Mouse (Mus musculus): ENCODE data around the gene Zfp933. TPM values are rescaled to one million over a fixed set of nuclear protein-coding genes. Genes with fewer than 3 reads are reported as not detected.

Zfp933 gene
- polyA plus RNA-seq, 1 experiment from 2014 or later = 6.9 TPM

DNA sequence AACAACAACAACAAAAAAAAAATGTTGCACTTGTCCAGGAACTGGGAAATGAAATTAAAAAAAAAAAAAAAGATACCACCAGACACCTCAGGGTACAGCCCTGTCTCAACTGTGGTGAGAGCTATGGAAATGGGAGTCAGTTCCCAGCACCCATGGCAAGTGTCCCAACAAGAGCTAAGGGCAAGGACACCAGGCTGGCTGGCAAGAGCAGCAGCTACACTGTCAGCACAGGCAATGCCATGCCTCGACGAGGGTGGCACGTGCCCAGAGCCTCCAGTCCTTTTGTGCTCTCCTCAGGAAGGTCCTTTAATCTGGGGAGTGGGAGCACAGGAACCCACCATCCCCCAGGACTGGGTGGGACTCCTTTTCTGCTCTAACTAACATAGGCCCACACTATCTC lies 36.0 kb upstream of the Zfp933 start:
- 77% methylated on average over 3 of the region's 3 CpGs for WGBS
- peaks cover 81% of the 10 kb centered on the region for H3K36me3 ChIP-seq (ENCODE audit: control insufficient read depth, insufficient read depth, low read length)
- no peaks in the 10 kb centered on the region for H3K4me1 ChIP-seq (ENCODE audit: control insufficient read depth, insufficient read depth, low read length)

DNA sequence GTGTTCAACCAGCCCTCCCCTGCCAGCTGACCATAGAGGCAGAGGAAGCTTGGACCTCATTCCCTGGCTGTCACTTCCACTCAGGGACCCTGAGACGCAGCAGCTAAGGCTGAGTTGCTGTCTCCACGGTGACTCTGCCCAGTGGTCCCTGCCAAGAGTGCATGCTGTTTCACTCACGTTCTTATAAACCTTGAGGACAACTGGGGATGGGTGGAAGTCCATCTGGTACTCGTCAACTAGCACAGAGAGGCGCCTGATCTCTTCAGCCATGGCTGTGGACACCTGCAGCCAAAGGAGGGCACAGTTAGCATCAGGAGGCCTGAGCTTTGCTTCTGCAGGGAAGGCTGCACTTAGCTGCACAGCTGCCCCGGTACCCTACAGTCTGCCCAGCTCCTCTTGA lies 34.9 kb upstream of the Zfp933 start:
- DNase-seq (ENCODE audit: low spot score) = no peak
- Histone ChIP-seq H3K9ac (ENCODE audit: low read depth, low read length) (no peak overlapping the region), H3K27ac (replicated peaks; ENCODE audit: low read depth, low read length) (no peak overlapping the region), H3K4me2 (ENCODE audit: low read depth, low read length) (no peak overlapping the region), H3K4me3 (ENCODE audit: low read depth, low read length) (no peak overlapping the region), H3K9me3 (ENCODE audit: control insufficient read depth, low read length) (no peaks in the 10 kb centered on the region), H3K4me1 (ENCODE audit: control insufficient read depth, insufficient read depth, low read length) (no peaks in the 10 kb centered on the region), H3K27me3 (replicated peaks; ENCODE audit: control insufficient read depth, insufficient read depth, low read length) (no peaks in the 10 kb centered on the region), H3K36me3 (ENCODE audit: control insufficient read depth, insufficient read depth, low read length) (peaks cover 84% of the 10 kb centered on the region)
- ATAC-seq (ENCODE audit: low read depth) = no peak
- 79% methylated on average over 6 of the region's 6 CpGs for WGBS

More for the DNA sequence above, 36.0 kb upstream of the Zfp933 start:
- Histone ChIP-seq H3K27ac (replicated peaks; ENCODE audit: low read depth, low read length) (no peak overlapping the region), H3K4me3 (ENCODE audit: low read depth, low read length) (no peak overlapping the region), H3K4me2 (ENCODE audit: low read depth, low read length) (no peak overlapping the region), H3K9me3 (ENCODE audit: control insufficient read depth, low read length) (no peaks in the 10 kb centered on the region), H3K9ac (ENCODE audit: low read depth, low read length) (no peak overlapping the region), H3K27me3 (replicated peaks; ENCODE audit: control insufficient read depth, insufficient read depth, low read length) (no peaks in the 10 kb centered on the region)
- ATAC-seq (ENCODE audit: low read depth) (no peak), DNase-seq (ENCODE audit: low spot score) (no peak)

GRCm38 (mm10) chr4:147881792-147882191 lies 33.6 kb upstream of the Zfp933 start:
- H3K4me2 ChIP-seq (ENCODE audit: low read depth, low read length) = no peak overlapping the region
- H3K27me3 ChIP-seq (replicated peaks; ENCODE audit: control insufficient read depth, insufficient read depth, low read length) = no peaks in the 10 kb centered on the region
- no peak for DNase-seq (ENCODE audit: low spot score)
- H3K9ac ChIP-seq (ENCODE audit: low read depth, low read length) = no peak overlapping the region
- ATAC-seq (ENCODE audit: low read depth) = no peak
- H3K4me3 ChIP-seq (ENCODE audit: low read depth, low read length) = no peak overlapping the region
- peaks cover 81% of the 10 kb centered on the region for H3K36me3 ChIP-seq (ENCODE audit: control insufficient read depth, insufficient read depth, low read length)
- H3K27ac ChIP-seq (replicated peaks; ENCODE audit: low read depth, low read length) = no peak overlapping the region
- H3K9me3 ChIP-seq (ENCODE audit: control insufficient read depth, low read length) = no peaks in the 10 kb centered on the region
- H3K4me1 ChIP-seq (ENCODE audit: control insufficient read depth, insufficient read depth, low read length) = no peaks in the 10 kb centered on the region
- WGBS = 94% methylated on average over 7 of the region's 7 CpGs

DNA sequence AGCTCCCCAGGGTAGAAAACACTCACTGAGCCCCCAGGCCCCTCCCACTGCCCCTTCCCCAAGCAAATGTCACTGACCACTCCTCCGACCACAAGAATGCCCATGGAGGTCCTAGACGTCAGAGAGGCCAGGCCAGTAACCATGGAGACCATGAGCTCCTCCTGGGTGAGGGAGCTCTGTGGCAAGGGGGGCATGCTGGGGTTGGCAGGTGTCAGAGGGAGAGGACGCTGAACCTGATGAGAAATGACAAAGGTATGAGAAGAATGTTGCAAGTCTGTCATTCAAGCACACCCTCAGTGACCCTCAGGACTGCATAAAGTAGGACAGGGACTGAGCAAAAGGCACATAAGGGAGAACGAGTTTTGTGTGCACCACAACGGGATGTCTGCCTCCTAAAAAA lies 31.7 kb upstream of the Zfp933 start:
- 58% methylated on average over 5 of the region's 5 CpGs for WGBS
- Histone ChIP-seq H3K4me1 (ENCODE audit: control insufficient read depth, insufficient read depth, low read length) (no peaks in the 10 kb centered on the region), H3K9ac (ENCODE audit: low read depth, low read length) (no peak overlapping the region), H3K9me3 (ENCODE audit: control insufficient read depth, low read length) (no peaks in the 10 kb centered on the region), H3K36me3 (ENCODE audit: control insufficient read depth, insufficient read depth, low read length) (peaks cover 81% of the 10 kb centered on the region), H3K27me3 (replicated peaks; ENCODE audit: control insufficient read depth, insufficient read depth, low read length) (no peaks in the 10 kb centered on the region), H3K27ac (replicated peaks; ENCODE audit: low read depth, low read length) (no peak overlapping the region), H3K4me3 (ENCODE audit: low read depth, low read length) (no peak overlapping the region), H3K4me2 (ENCODE audit: low read depth, low read length) (no peak overlapping the region)
- DNase-seq (ENCODE audit: low spot score) (no peak), ATAC-seq (ENCODE audit: low read depth) (no peak; the same call in 1 of the 2 replicates)

- WGBS = 67% methylated on average over 2 of the region's 2 CpGs
- no peaks in the 10 kb centered on the region for H3K27me3 ChIP-seq (replicated peaks; ENCODE audit: control insufficient read depth, insufficient read depth, low read length)
- H3K9ac ChIP-seq (ENCODE audit: low read depth, low read length) = no peak overlapping the region
- peaks cover 81% of the 10 kb centered on the region for H3K36me3 ChIP-seq (ENCODE audit: control insufficient read depth, insufficient read depth, low read length)
- no peak overlapping the region for H3K4me2 ChIP-seq (ENCODE audit: low read depth, low read length)
- ATAC-seq (ENCODE audit: low read depth) (no peak), DNase-seq (ENCODE audit: low spot score) (no peak)
- no peak overlapping the region for H3K4me3 ChIP-seq (ENCODE audit: low read depth, low read length)
- H3K27ac ChIP-seq (replicated peaks; ENCODE audit: low read depth, low read length) = no peak overlapping the region
- H3K4me1 ChIP-seq (ENCODE audit: control insufficient read depth, insufficient read depth, low read length) = no peaks in the 10 kb centered on the region
- H3K9me3 ChIP-seq (ENCODE audit: control insufficient read depth, low read length) = no peaks in the 10 kb centered on the region
These were observed 31.3 kb upstream of the Zfp933 start for GRCm38 (mm10) chr4:147879456-147879855.

DNA sequence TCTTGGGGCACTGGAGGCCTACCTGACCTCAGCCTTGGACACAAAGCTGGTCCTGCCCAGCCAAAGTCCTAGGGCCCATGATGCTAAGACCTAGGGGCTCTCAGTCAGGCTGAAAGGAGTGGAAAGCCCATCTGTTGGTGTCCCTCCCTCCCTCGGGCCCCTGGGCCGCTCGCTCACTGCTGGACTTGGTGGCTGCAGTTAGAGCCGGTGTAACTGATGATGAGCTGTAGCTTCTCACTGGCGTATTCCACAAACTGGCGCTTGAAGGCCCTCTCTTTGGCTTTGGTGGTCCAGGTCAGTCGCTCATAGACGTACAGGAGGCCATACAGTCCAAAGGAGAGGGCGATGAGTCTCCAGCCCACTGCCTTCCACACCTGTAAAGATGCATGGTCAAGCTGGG lies 30.4 kb upstream of the Zfp933 start:
- Histone ChIP-seq H3K36me3 (ENCODE audit: control insufficient read depth, insufficient read depth, low read length) (peaks cover 85% of the 10 kb centered on the region), H3K9me3 (ENCODE audit: control insufficient read depth, low read length) (no peaks in the 10 kb centered on the region), H3K27ac (replicated peaks; ENCODE audit: low read depth, low read length) (no peak overlapping the region), H3K4me3 (ENCODE audit: low read depth, low read length) (no peak overlapping the region), H3K4me1 (ENCODE audit: control insufficient read depth, insufficient read depth, low read length) (no peaks in the 10 kb centered on the region), H3K4me2 (ENCODE audit: low read depth, low read length) (no peak overlapping the region), H3K27me3 (replicated peaks; ENCODE audit: control insufficient read depth, insufficient read depth, low read length) (no peaks in the 10 kb centered on the region), H3K9ac (ENCODE audit: low read depth, low read length) (no peak overlapping the region)
- no peak for DNase-seq (ENCODE audit: low spot score)
- ATAC-seq (ENCODE audit: low read depth) = no peak
- 94% methylated on average over 9 of the region's 9 CpGs for WGBS

GRCm38 (mm10) chr4:147875852-147876575 lies 27.8 kb upstream of the Zfp933 start:
- H3K4me3 ChIP-seq (ENCODE audit: low read depth, low read length) = no peak overlapping the region
- no peak overlapping the region for H3K4me2 ChIP-seq (ENCODE audit: low read depth, low read length)
- DNase-seq (ENCODE audit: low spot score) (no peak), ATAC-seq (ENCODE audit: low read depth) (no peak)
- 89% methylated on average over 4 of the region's 4 CpGs for WGBS
- H3K36me3 ChIP-seq (ENCODE audit: control insufficient read depth, insufficient read depth, low read length) = peaks cover 80% of the 10 kb centered on the region
- H3K4me1 ChIP-seq (ENCODE audit: control insufficient read depth, insufficient read depth, low read length) = no peaks in the 10 kb centered on the region
- H3K9me3 ChIP-seq (ENCODE audit: control insufficient read depth, low read length) = no peaks in the 10 kb centered on the region
- H3K27ac ChIP-seq (replicated peaks; ENCODE audit: low read depth, low read length) = no peak overlapping the region
- no peak overlapping the region for H3K9ac ChIP-seq (ENCODE audit: low read depth, low read length)
- no peaks in the 10 kb centered on the region for H3K27me3 ChIP-seq (replicated peaks; ENCODE audit: control insufficient read depth, insufficient read depth, low read length)

DNA sequence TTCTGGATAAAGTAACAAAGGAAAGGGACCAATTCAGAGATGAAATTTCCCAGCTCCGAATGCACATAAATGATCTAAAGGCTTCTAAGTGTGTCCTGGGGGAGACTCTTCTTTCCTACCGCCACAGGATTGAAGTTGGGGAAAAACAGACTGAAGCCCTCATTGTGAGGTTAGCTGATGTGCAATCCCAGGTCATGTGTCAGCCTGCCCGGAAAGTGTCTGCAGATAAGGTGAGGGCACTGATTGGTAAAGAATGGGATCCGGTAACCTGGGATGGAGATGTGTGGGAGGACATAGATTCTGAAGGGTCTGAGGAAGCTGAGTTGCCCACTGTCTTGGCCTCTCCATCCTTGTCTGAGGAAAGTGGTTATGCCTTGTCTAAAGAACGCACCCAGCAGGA lies 21.1 kb upstream of the Zfp933 start:
- Histone ChIP-seq H3K36me3 (ENCODE audit: control insufficient read depth, insufficient read depth, low read length) (peaks cover 38% of the 10 kb centered on the region), H3K9ac (ENCODE audit: low read depth, low read length) (peak overlapping the region; percentile 69), H3K27ac (replicated peaks; ENCODE audit: low read depth, low read length) (peak overlapping the region; percentile 48; the same call in 1 of the 2 replicates), H3K27me3 (replicated peaks; ENCODE audit: control insufficient read depth, insufficient read depth, low read length) (no peaks in the 10 kb centered on the region), H3K4me1 (ENCODE audit: control insufficient read depth, insufficient read depth, low read length) (peaks cover 13% of the 10 kb centered on the region; the same call in 1 of the 2 replicates), H3K4me3 (ENCODE audit: low read depth, low read length) (peak overlapping the region; percentile 89), H3K4me2 (ENCODE audit: low read depth, low read length) (peak overlapping the region; percentile 86), H3K9me3 (ENCODE audit: control insufficient read depth, low read length) (no peaks in the 10 kb centered on the region)
- 12% methylated on average over 5 of the region's 5 CpGs for WGBS
- DNase-seq (ENCODE audit: low spot score) = no peak
- ATAC-seq (ENCODE audit: low read depth) = no peak

GRCm38 (mm10) chr4:147868450-147869031 lies 20.4 kb upstream of the Zfp933 start, which contains the start of the genes Miip and Fv1:
Gene Miip (minus strand): TSS chr4:147868816.
Gene Fv1 (plus strand): TSS chr4:147868979.
- H3K27ac ChIP-seq (replicated peaks; ENCODE audit: low read depth, low read length) = peak within 1 kb of the TSS; percentile 86
- H3K4me2 ChIP-seq (ENCODE audit: low read depth, low read length) = peak within 1 kb of the TSS; percentile 86
- peaks cover 13% of the 10 kb centered on the region; the same call in 1 of the 2 replicates for H3K4me1 ChIP-seq (ENCODE audit: control insufficient read depth, insufficient read depth, low read length)
- peak within 1 kb of the TSS; percentile 83 for H3K9ac ChIP-seq (ENCODE audit: low read depth, low read length)
- under 1% methylated on average over 30 of the region's 30 CpGs for WGBS
- peak within 1 kb of the TSS; percentile 89 for H3K4me3 ChIP-seq (ENCODE audit: low read depth, low read length)
- H3K36me3 ChIP-seq (ENCODE audit: control insufficient read depth, insufficient read depth, low read length) = peaks cover 33% of the 10 kb centered on the region
- DNase-seq (ENCODE audit: low spot score) (peak; percentile 99), ATAC-seq (ENCODE audit: low read depth) (peak; percentile 98)
- no peaks in the 10 kb centered on the region for H3K27me3 ChIP-seq (replicated peaks; ENCODE audit: control insufficient read depth, insufficient read depth, low read length)
- H3K9me3 ChIP-seq (ENCODE audit: control insufficient read depth, low read length) = no peaks in the 10 kb centered on the region
